Mouse (Mus musculus) heart, adult 2 months (tissue): Measurements from ENCODE around the gene Trio. TPM values are rescaled to one million over a fixed set of nuclear protein-coding genes. Genes with fewer than 3 reads are reported as not detected.

Experiments used
- DNase-seq, 2 experiments: peaks; one replicate each; pipeline ENCODE4 v3.0.0; 2021
- H3K27ac ChIP-seq: fragments of 200-600 bp; 2 replicates; pipeline ENCODE4 v1.8.1; 2022
- H3K27me3 ChIP-seq: fragments of 200-500 bp; 2 replicates; pipeline ENCODE4 v1.6.1; 2012; ENCODE audit warnings: mild to moderate bottlenecking, low read length, inconsistent platforms, mixed read lengths; ENCODE audit not compliant: control insufficient read depth, insufficient read depth
- H3K36me3 ChIP-seq: fragments of 200-500 bp; 2 replicates; pipeline ENCODE4 v1.6.1; 2012; ENCODE audit warnings: low read length, inconsistent platforms; ENCODE audit not compliant: control insufficient read depth, insufficient read depth
- H3K4me1 ChIP-seq: fragments of 200-500 bp; 2 replicates; pipeline ENCODE4 v1.6.1; 2011; ENCODE audit warnings: low read length; ENCODE audit not compliant: control insufficient read depth, insufficient read depth
- H3K4me3 ChIP-seq: fragments of 200-600 bp; 2 replicates; pipeline ENCODE4 v1.8.1; 2022
- H3K79me2 ChIP-seq: fragments of 200-500 bp; replicated peaks from 2 replicates; pipeline ENCODE4 v1.6.1; 2012; ENCODE audit warnings: mild to moderate bottlenecking, inconsistent platforms, low read length, moderate library complexity, mixed read lengths; ENCODE audit not compliant: control insufficient read depth, insufficient read depth
- H3K9ac ChIP-seq: fragments of 200-500 bp; 2 replicates; pipeline ENCODE4 v1.6.1; 2012; ENCODE audit warnings: low read depth, mild to moderate bottlenecking, control low read depth, inconsistent platforms, low read length, mixed read lengths
- CTCF ChIP-seq: fragments of 200-600 bp; IDR thresholded peaks from 2 replicates; pipeline ENCODE4 v1.8.1; 2022; ENCODE audit warnings: antibody characterized with exemption, mild to moderate bottlenecking, moderate library complexity
- EP300 ChIP-seq: fragments of 200-500 bp; IDR thresholded peaks from 2 replicates; pipeline ENCODE4 v1.6.1; 2011; ENCODE audit warnings: low read depth, low read length, control low read depth; ENCODE audit not compliant: insufficient read depth
- POLR2A ChIP-seq: fragments of 200-500 bp; IDR thresholded peaks from 2 replicates; pipeline ENCODE4 v1.6.1; 2011; ENCODE audit warnings: mild to moderate bottlenecking, low read depth, low read length, control low read depth; ENCODE audit not compliant: insufficient read depth
- WGBS: fragments of 180-500 bp; shearing (Covaris S2); methylation state at CpG from one replicate; pipeline ENCODE4 v1.1.7; 2018; 5-methylcytosine and 5-hydroxymethylcytosine counted together
- intact Hi-C: fragments of 180-260 bp; cut with DNase I; formaldehyde crosslinking; loops from one replicate; pipeline ENCODE4 v1.15.1; 2025
- polyA plus RNA-seq: library from polyadenylated mRNA; depleted of rRNA; stranded (reverse); fragments of >200 nt; gene quantifications from 2 replicates; pipeline ENCODE4 v1.2.3, GENCODE M21; 2012
- total RNA-seq, 2 experiments: library from RNA; stranded (reverse); gene quantifications; 2 replicates each; pipeline ENCODE4 v1.2.3; 2021

The Trio gene
- total and polyA plus RNA-seq, 3 experiments: 28.0 to 44.2 (median 33.8) TPM

- WGBS: 18% methylated on average over 29 of the region's 29 CpGs
These were observed 169.4 kb downstream of the Trio start for GRCm38 (mm10) chr15:27856050-27856787.

GRCm38 (mm10) chr15:27851312-27851711 lies 174.3 kb downstream of the Trio start:
- TF ChIP-seq CTCF (peak; percentile 50), EP300 (no peak)
- Histone ChIP-seq H3K9ac (no peak overlapping the region), H3K27me3 (no peaks in the 10 kb centered on the region), H3K4me3 (no peak overlapping the region), H3K4me1 (no peaks in the 10 kb centered on the region), H3K27ac (no peak overlapping the region), H3K79me2 (no peaks in the 10 kb centered on the region), H3K36me3 (no peaks in the 10 kb centered on the region)
- DNase-seq: no peak
- intact Hi-C loops: loop anchor here (2.0 kb wide), 2 partner anchors 101 to 193 kb away; no protein-coding TSS in a partner anchor
- WGBS: 74% methylated on average over 6 of the region's 6 CpGs

More at GRCm38 (mm10) chr15:27856050-27856787, 169.4 kb downstream of the Trio start:
- H3K27me3 ChIP-seq: no peaks in the 10 kb centered on the region
- H3K4me3 ChIP-seq: no peak overlapping the region
- H3K9ac ChIP-seq: no peak overlapping the region
- no peaks in the 10 kb centered on the region for H3K79me2 ChIP-seq
- H3K27ac ChIP-seq: peak overlapping the region; percentile 3; the same call in 1 of the 2 replicates
- DNase-seq: peak; percentile 39 to 42
- peaks cover 12% of the 10 kb centered on the region for H3K4me1 ChIP-seq
- intact Hi-C loops: loop anchor here (1.0 to 5.0 kb wide), 2 partner anchors 28 to 326 kb away; no protein-coding TSS in a partner anchor
- H3K36me3 ChIP-seq: peaks cover 2% of the 10 kb centered on the region; the same call in 1 of the 2 replicates
- TF ChIP-seq CTCF (peak; percentile 58), EP300 (no peak)

GRCm38 (mm10) chr15:27850904-27851303 lies 174.7 kb downstream of the Trio start:
- Histone ChIP-seq H3K27ac (no peak overlapping the region), H3K4me3 (no peak overlapping the region), H3K4me1 (no peaks in the 10 kb centered on the region), H3K27me3 (no peaks in the 10 kb centered on the region), H3K9ac (no peak overlapping the region), H3K79me2 (no peaks in the 10 kb centered on the region), H3K36me3 (no peaks in the 10 kb centered on the region)
- intact Hi-C loops: loop anchor here (2.0 kb wide), 2 partner anchors 100 to 192 kb away; no protein-coding TSS in a partner anchor
- peak; percentile 22 to 43 for DNase-seq
- WGBS: 84% methylated on average over 14 of the region's 14 CpGs
- TF ChIP-seq CTCF: peak; percentile 60
- TF ChIP-seq EP300: no peak

- Histone ChIP-seq H3K27ac (no peak overlapping the region), H3K36me3 (no peaks in the 10 kb centered on the region), H3K79me2 (no peaks in the 10 kb centered on the region), H3K9ac (no peak overlapping the region), H3K27me3 (no peaks in the 10 kb centered on the region), H3K4me3 (no peak overlapping the region), H3K4me1 (no peaks in the 10 kb centered on the region)
- 83% methylated on average over 4 of the region's 4 CpGs for WGBS
- TF ChIP-seq POLR2A: no peak
- no peak for TF ChIP-seq EP300
- TF ChIP-seq CTCF: no peak
- intact Hi-C loops: loop anchor here (2.0 kb wide), 2 partner anchors 99 to 191 kb away; no protein-coding TSS in a partner anchor
- peak in 1 of 2 experiments; percentile 29 for DNase-seq
These were observed 175.7 kb downstream of the Trio start for GRCm38 (mm10) chr15:27849910-27850309.

- no peaks in the 10 kb centered on the region for H3K36me3 ChIP-seq
- no peaks in the 10 kb centered on the region for H3K79me2 ChIP-seq
- 90% methylated on average over 15 of the region's 15 CpGs for WGBS
- TF ChIP-seq POLR2A (no peak), EP300 (no peak), CTCF (no peak)
- no peak overlapping the region for H3K9ac ChIP-seq
- DNase-seq: no peak
- H3K27me3 ChIP-seq: no peaks in the 10 kb centered on the region
- H3K4me3 ChIP-seq: no peak overlapping the region
- H3K27ac ChIP-seq: no peak overlapping the region
- intact Hi-C loops: no loop called here
- H3K4me1 ChIP-seq: no peaks in the 10 kb centered on the region
These were observed 184.0 kb downstream of the Trio start for GRCm38 (mm10) chr15:27841696-27842095.

GRCm38 (mm10) chr15:27840579-27840978 lies 185.1 kb downstream of the Trio start:
- intact Hi-C loops: no loop called here
- Histone ChIP-seq H3K36me3 (no peaks in the 10 kb centered on the region), H3K4me1 (no peaks in the 10 kb centered on the region), H3K27me3 (no peaks in the 10 kb centered on the region), H3K79me2 (no peaks in the 10 kb centered on the region), H3K9ac (no peak overlapping the region), H3K4me3 (no peak overlapping the region), H3K27ac (peak overlapping the region; percentile 36)
- WGBS: 49% methylated on average over 8 of the region's 8 CpGs
- DNase-seq: peak in 1 of 2 experiments; percentile 53
- TF ChIP-seq CTCF (no peak), EP300 (peak; percentile 67; the same call in 1 of the 2 replicates), POLR2A (0 out of 2 replicates have a peak, but pooled peaks have one; percentile 31)
